Mouse (Mus musculus) cerebellum, postnatal 25 days (tissue): ENCODE results near the gene Fam19a3.
"Not testable (repeated sequence)": the region's sequence is repeated elsewhere in the genome, so short reads cannot be mapped to it uniquely, and the experiment has no call there.

Experiments used
- DNase-seq, 2 experiments: peaks; one replicate each; pipeline ENCODE4 v3.0.0; 2021; ENCODE audit warnings: mixed read lengths in 2 of 2

Gene Fam19a3

DNA sequence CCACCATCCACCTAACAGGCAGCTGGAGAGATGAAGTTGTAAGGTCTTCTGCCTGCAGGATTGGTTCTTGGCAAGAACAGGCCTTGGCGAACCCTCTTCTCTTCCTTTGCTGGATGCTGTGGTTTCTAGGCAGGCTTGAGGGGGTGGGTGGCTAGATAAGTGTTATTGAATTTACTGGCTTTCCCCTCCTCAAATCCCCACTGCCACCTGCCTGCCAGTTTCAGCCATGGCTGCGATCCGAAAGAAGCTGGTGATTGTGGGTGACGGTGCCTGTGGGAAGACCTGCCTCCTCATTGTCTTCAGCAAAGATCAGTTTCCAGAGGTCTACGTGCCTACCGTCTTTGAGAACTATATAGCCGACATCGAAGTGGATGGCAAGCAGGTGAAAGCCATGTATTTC, 10.0 kb upstream of the Fam19a3 start:
- no peak for DNase-seq

DNA sequence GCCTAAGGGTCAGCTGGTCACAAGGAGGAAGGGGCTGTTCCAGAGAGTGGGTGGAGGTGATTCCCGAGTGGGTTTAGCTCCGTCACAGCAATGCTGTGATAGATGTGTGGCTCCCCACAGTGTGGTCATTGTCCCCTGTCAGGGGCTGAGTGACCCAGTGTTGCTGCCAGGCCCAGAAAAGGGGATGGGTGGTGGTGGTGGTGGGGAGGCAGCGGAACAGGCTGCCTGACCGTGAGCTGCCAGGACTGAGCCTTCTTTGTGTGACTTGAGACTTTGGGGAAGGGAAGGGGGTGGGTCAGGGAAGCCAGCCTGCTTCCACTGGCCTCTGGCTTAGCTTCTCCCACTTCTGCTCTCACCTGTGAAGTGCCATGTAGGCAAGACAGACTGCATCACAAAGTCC, 9.4 kb upstream of the Fam19a3 start:
- no peak for DNase-seq

DNA sequence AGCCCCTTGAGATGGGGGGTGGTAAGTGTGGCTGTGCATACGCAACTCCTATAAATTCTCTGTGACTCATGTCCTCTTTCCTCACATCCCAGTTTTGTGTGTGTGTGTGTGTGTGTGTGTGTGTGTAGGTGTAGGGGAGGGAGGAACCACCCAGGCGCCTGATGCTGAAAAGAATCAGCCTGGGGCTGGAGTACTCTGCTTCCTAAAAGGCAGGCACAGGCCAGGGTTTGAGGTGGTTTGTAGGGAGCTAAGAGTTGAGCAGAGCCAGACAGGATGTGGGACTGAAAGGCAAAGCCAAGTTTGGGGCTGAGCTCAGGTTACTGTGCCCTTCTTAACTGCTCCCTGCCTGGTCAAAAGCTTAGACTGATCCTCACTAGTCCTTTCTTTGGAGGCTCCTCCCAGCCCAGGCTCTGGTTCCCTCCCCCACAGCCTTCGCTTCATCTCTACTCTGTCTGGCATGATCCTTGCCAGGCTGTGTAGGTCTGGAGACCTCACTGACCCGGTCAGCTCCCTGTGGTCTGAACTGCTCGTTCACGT, 8.8 kb upstream of the Fam19a3 start:
- no peak for DNase-seq

DNA sequence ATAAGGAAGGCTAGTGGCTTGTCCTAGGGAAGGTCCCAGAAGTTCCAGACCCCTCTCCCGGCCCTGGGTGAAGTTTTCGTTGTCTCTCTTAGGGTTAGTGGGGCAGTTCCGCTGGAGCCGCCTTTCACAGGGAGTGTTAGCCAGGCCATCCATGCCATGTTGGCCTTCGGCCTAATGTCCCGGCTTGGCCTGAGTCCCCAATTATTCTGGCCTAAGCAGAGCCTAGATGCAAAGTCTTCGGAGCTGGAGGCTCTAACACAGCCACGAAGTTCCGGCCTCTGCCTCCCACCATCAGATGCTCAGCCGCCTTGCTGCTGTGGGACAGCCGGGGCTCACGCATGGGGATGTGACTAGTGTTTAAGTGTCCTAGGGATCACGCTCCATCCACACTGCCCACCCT, 8.2 kb upstream of the Fam19a3 start:
- DNase-seq = peak; percentile 25 to 44

DNA sequence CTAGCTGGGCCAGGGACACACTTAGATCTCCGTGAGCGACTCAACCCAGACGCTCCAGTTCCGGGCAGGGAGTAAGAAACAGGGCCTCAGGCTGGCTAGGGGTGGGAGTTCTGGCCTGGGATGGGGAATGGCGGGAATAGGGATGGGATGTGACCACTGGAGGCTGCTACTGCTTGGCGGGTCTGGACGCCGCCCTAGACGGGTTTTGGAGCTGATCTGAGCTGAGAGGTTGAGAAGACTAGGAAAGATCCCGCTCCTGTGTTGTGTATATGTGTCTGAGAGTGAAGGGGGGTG, 7.6 kb upstream of the Fam19a3 start:
- DNase-seq = no peak

DNA sequence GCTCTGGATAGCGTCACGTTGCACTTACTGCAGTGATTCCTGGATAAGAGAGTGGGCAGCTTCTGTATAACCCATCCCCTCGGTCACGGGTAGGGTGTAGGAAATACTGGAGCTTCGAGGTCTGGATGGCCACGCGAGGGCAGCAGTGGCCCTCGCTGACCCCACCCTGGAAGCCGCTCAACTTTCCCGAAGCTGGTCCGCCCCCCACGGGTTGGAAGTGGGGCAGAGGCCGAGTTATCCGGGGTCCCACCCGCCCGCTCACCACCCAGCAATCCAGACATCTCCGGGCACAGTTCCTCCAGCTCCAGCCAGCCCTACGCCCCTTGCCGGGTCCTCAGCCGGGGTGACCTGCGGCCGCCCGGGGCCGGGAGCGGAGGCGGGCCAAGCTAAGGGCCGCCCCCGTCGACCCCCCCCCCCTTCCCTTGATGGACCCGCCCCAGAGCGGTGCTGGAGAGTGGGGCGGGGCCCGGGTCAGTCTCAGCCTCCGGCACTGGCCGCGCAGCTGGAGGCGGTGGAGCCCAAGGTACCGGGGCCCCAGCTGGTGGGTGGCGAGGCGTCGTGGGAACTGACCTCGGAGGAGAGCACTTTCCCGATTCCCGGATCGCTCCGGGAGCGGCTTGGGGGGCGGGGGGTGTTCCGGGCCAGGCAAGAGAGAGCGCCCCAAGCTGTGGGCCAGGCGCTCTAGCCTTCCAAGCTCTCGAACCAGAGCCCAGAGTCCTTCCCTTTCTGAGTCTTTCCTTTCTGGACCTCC, 7.1 kb upstream of the Fam19a3 start:
- peak; percentile 66 to 75 for DNase-seq

DNA sequence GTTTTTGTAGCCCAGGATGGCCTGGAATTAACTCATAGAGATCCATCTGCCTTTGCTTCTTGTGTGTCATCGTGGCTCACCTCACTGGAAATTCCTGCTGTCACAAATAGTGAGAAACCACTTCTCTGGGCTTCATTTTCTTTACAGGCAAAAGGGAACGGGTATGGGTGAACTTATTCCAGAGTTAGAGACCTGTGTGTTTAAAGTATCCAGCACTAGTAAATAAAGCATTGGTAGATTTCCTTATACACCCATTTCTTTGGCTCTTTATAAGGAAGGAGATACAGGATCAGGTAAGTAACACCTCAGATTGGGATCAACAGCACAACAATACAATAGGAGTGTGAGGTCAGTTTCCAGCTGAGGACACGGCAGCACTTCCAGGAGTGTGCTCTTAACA, 6.4 kb upstream of the Fam19a3 start, which contains the start of gene Rhoc:
TSS of gene Rhoc (plus strand) at position 301 of the 400 bp plus-strand sequence.
- DNase-seq = no peak

DNA sequence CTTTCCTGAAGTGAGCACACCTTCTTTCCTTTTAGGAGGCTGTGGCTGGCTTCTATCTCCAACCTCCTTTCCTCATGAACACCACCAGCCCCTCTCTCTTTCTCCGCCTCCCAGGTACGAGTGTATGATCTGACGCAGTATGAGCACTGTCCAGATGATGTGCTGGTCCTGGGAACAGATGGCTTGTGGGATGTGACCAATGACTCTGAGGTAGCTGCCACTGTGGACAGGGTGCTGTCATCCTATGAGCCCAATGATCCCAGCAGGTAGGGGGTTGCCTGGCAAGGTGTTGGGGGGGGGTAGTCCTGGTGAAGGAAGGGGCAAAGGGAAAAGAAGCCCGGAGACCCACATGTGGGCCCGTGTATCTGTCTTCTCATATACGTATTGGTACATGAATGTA, 3.6 kb upstream of the Fam19a3 start:
- DNase-seq = no peak

DNA sequence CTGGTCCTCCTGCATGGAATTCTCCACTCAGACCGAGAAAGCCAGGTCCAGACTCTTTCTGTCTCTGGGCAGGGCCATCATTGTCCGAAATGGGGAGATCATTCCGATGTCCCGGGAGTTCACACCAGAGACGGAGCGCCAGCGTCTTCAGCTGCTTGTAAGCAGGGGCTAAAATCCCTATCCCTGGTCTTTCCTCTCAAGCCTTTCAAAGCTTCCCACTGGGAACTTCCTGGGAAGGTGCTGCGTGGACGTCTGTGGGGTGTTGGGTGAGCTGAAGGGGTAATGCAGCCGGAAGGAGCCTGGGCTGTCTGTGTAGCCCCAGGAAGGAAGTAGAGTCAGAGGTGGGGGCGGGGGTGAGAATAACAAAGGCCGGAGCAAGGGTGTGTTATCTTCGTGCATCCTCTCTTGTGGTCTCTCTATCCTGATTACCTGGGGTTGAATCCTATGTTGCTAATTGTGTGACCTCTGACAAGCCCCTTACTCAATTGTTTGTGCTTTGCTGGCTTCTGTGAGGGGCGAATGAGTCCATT, 2.4 kb upstream of the Fam19a3 start:
- DNase-seq = no peak

DNA sequence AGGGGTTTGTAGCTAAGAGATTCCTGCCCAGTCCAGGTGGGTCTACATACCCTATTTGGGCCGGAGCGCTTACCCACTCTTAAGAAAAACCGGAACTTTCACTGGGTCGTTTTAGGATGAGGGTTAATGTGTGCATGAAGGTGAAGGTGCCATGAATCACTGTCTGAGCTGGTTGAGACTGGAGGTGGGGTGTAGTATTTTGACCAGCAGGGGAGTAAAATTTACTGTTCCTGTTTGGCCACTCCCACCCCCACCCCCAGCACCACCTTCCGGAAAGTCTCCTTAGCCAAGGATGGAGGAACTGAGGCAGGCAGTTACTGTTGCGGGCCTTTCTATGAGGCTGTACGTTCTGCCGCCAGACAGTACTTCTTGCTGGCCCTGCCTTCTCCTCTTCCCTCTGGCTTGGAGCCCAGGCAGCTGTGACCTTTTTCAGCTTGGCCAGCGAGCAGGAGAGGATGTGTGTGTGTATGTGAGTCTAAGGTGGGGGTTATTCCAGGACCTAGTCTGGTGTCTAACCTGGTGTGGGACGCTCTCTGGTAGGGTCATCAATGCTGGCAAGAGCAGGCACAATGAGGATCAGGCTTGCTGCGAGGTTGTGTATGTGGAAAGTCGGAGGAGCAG, 531 bp upstream of the Fam19a3 start:
- no peak for DNase-seq

DNA sequence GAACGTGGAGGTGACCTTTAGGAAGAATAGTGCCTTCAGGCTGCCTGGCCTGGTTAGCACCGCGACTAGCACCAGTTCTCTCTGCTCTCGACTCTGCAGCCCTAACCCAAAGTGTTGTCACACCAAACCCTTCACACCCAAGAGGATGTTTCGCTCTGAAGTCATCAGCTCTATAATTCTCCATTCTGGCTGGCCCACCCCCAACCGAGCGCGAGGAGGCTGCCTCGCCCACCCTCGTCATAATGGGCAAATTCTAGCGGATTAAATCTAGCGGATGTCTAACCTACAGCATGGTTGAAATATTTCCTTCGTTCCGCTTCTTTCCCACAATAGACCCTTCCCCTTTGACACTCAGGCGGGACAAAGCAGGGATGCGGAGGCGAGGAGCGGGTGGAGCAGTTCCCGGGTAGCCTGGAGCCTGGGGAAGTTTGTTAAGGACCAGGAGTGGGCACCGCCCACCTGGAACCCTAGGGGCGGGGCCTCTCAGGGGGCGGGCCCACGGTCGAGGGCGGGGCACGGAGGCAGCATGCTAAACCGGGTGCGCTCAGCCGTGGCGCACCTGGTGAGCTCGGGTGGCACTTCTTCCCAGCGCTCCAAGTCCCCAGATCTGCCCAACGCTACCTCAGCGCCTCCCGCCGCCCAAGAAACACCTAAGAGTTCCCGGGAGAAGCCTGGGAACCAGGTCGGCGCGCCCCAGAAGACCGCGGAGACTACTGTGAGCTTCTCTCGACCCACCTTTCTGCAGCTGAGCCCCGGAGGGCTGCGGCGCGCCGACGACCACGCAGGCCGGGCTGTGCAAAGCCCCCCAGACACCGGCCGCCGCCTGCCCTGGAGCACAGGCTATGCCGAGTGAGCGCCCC, 849 bp downstream of the Fam19a3 start, which contains the start of gene Ppm1j:
TSS of gene Ppm1j (plus strand) at position 496 of the 860 bp plus-strand sequence.
- DNase-seq = peak; percentile 24 to 66

DNA sequence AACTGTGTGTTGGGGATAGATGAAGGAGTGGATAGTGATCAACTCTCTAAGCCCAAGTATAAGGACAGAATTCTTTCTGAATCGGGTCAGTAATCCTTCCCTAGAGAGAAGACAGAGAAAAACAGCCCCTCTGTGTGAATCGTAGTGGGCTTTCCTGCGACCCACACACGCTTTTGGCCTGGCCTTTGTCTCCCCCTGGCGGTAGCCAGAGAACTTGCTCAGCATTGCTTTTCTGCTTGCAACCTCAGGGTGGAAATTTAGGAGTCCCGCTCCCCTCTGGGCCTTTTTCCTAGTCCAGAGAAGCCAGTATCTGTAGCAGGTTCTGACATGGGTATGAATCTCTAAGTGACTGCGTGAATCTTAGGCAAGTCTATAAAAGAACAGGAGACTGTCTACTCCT, 1.7 kb downstream of the Fam19a3 start:
- peak; percentile 62 to 73 for DNase-seq

DNA sequence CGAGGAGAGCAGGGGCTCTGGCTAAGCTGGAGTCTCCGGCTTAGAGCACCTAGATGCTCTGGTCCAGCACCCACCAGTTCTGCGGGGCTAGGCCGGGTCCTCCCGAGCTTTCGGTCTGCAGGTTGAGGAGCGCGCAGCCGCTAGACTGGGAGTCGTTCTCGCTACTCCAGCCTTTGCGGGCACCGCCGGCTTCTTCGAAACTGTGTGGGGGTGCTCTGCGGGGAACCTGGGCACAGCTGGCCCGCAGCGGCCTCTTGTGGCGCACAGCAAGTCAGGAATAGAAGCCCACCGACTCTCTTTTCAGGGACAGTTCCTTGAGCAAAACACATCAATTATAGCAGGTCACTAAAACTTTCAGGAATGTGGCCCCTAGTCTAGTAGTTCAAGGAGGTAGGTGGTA, 4.3 kb downstream of the Fam19a3 start:
- DNase-seq = no peak

DNA sequence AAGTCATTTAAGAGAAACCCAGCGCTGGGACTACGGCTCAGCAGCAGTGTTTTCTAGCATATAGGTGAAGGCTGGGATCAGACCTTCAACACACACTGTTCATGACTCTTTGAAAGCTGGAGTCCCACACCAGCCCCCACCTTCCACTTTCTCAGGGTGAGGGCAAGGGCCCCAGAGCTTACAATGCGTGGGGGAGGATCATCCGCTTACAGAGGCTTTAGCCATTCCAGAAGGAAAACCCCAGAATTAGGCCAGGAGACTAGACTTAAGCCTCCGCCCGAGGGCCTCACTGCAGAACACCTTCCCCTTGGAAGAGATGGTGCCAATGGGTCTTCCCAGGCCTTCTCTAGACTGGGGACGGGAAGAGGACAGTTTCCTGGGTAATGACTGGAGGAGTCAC, 8.3 kb downstream of the Fam19a3 start:
- DNase-seq = no peak

DNA sequence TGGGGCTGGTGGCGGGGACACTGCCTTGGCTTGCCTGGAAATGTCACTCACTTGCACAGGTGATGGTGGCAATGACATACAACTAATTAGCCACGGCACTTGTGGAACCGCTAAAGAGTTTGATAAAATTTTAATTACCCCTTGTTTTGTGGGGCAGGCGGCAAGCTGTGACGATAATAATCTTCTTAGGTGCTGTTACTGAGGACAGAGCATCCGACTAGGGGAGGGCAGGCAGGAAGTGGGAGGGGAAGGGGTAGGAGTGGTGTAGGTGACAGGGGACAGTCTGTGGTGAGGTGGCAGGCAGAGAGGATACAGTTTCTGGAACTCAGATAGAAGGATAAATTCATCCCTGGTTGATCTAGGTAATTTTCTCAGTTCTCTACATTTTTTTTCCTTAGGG, 10.2 kb downstream of the Fam19a3 start:
- no peak for DNase-seq

DNA sequence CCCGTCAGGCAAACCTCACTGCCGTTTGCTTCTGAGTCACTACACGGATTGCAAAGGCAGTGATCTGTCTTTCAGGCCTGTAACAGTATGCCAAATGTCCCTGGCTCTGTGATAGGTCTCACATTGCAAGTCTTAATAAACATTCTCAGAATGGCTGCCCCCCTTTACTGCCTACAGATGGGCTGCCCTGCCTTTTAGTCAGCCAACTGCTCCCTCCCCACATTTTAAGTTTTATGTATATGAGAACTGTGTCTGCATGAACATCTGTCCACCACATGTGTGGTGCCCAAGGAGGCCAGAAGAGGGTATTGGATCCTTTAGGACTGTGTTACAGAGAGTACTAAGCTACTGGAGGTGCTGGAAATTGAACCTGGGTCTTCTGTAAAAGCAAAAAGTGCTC, 10.7 kb downstream of the Fam19a3 start:
- DNase-seq = no peak

DNA sequence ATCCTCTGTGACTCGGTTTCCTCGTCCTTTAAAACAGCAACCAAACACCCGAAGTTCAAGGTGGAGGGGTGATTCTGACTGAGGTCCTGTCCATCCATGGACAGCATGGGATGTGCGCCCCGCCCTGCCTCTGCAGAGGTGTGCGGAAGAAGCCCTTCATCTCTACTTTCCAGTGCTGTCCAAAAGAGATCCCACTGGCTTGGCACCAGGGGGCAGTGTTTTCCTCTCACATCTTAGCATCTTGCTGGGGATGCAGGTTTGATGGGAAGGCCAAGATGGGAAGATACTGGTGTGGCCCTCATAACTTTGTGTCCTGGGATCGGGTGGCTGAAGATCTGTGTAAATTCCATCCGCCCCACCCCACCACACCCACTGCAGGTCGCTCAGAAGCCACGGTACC, 11.6 kb downstream of the Fam19a3 start:
- DNase-seq = peak in 1 of 2 experiments; percentile 55

DNA sequence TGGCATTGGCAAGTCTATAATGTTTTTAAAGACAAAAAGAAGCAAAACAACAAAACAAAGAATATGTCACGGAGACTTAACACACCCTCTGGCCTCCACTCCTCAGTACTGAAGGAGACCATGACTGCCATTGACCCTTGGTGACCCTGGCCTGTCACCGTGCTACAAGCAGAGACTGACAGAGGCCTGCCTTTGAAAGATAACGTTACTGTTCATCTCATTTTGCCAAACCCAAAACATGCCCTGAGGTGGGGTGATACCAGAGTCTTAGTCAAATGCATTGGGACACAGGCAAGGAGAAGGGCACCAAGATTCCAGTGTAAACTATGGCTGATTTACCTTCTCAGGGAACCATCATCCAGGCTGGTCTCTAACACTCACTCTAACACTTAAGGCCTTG, 12.5 kb downstream of the Fam19a3 start:
- no peak for DNase-seq

DNA sequence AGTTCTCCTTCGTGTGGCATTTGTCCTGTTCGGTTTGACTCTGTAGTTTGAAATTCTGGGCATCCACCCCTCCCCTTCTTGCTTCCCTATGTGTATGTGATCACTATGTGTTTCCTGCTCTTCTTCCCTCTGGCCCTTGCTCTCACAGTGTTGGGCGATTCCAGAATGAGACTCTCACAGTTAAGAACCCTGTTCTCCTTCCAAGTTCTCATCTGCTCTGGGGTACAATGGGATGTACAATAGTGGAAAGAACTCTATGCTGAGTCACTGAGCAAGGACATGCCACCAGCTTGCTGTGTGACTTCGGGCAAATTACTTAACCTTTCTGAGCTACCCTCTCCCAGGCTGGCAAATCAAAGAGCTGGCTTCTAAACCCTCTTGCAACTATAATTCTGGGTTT, 13.9 kb downstream of the Fam19a3 start:
- DNase-seq = no peak

DNA sequence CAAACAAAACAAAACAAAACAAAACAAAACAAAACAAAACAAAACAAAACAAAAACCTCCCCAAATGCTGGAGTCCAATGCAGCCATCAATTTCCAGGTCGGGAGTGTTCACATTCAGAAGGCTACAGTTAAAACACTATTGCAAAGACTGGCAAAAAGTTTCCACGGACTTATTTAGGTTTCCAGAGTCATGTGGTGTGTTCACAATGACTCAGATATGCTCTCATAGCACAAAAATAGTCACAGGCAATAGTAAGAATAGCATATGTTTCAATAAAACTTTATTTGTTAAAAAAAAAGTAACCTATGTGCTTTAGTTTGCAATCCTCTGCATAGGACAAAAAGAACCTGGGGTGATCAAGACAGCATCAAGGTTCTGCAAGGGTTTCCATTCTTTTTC, 14.5 kb downstream of the Fam19a3 start:
- DNase-seq = no peak

DNA sequence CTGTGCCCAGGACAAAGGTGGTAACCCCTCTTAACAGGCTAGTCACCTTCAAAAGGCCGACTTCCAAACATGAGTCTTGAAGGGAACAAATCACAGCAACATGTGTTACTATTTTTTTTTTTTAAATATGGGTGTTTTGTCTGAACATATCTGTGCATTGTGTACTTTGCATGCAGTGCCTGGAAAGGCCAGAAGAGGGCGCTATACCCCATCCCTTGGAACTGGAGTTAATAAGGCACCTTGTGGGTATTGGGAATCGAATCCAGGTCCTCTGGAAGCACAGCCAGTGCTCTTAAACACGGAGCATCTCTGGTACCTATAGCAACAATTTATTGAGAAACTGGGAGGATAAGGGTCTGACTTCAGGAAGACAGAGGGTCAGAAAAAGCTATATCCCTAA, 16.6 kb downstream of the Fam19a3 start:
- DNase-seq = no peak

DNA sequence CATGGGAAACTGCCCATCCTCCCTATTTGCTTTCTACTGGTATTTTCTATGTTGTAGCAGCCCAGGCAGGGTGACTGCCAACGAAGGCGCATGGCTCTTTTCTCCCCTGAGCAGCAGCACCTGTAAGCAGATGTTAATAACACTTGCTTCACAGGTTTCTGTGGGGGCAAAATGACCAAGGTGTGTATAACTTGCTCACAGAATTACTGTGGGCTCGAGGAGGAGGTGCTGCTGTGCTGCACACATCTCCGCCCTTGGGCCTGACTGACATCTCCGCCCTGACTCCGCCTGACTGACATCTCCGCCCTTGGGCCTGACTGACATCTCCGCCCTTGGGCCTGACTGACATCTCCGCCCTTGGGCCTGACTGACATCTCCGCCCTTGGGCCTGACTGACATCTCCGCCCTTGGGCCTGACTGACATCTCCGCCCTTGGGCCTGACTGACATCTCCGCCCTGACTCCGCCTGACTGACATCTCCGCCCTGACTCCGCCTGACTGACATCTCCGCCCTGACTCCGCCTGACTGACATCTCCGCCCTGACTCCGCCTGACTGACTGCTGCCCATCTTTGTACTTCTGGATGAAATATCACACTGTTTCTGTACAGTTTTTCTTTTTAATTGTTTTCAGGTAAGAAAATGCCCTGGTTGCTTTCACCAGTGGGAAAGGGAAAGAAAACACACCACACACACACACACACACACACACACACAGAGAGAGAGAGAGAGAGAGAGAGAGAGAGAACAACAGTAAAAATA, 19.4 kb downstream of the Fam19a3 start:
- not testable (repeated sequence) for DNase-seq

DNA sequence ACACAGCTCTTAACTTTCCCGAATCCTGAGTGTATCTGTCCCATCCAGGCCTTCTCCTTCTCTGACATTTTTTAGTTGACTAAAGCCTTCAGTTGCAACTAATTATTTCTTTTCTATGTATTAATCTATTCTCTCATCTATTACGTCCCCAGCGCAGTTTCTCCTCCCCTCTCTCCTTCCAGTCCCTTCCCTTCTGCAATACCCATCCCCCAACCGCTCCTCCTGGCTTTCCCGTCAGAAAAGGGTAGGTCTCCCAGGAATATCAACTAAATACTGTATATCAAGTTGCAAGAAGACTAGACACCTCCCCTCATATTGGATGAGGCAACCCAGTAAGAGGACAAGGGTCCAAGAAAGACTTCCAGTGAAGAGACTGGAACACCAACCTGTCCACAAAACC, 22.8 kb downstream of the Fam19a3 start:
- DNase-seq = no peak
